Mouse (Mus musculus) layer of hippocampus, adult 9-11 months (tissue): Measurements from ENCODE around the gene Rtl1.
A peak's percentile ranks its signal among the peaks of the same experiment; 100 is the strongest.

Source experiments
- DNase-seq: peaks from one replicate; pipeline ENCODE4 v3.0.0; 2022

Rtl1 gene

DNA sequence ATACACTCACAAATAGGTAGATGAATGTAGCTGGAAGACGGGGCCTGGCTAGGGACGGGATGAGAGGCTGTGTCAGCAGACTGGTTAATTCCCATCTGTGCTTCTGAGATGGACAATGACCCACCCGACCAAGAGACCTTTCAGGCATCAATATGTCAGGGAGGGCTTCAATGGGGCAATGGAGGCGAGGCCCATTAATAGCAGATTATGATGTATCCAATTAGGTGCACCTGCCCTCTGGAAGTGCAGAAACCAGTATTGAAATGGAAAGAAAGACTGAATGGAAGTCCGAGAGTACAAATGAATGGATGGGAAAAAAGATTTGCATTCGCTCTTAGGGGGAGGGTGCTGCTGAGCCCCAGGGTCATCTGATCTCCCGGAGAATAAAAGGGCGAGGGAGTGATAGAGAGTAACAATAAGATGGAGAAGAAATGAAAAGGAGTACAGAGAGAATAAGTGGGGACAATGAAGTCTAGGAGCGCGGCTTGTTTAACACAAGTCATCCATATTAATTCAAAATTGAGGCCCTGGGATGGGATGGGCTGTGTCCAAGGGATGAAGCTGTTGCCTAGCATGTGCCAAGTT is 39.9 kb downstream of the Rtl1 start:
- DNase-seq = no peak

DNA sequence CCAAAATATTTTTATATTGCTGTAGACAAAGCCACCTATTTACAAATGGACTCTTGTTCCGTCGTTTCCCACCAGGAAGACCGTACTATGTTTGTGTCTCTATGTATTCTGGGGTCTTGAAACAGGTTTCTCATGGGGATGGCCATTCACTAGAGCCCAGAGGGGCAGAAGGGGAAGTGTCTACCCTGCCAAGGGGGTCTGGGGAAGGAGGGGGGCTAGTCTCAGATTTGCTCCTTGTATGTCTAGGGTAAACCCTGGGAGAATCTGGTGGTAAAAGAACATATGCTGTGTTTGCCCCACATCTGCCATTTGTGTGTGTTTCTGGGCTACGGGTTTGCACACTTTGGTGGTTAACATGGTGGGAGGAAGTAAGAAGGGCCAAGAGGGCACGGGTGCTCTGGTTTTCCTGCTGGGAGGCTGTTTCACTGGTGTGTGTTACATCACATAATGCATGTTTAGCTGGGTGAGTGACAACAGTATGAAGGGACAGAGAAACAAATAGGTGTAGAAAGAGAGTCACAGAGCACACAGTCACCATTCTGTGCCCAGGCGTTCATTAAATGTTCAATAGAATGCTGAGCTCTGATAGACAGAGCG is 41.1 kb downstream of the Rtl1 start:
- no peak for DNase-seq

DNA sequence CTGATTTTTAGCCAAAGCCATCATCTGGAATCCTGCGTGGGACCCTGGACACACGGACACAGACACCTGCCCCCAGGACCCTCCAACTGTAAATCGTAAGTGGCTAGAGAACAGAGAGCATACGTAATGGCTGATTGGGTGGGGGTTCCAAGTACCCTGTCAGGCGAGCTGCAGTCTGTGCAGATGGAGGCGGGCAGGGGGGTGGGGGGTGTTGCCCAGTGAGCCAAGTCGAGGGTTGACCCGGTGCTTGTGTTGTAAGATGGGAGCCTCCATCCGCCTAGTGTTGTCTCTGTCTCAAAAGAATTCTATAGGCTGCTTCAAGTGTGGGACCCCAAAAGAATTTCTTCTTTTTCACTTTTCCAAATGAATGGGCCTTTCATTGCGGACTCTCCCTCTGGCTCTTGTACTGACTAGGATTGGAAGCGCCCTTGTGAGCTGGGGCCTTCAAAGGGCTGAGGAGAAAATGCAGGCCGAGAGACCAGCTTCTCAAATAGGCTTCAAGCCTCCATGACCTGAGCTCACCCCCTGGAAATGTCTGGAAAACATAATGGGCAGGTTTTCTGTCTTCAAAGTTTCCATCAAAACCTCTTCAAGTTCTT is 41.8 kb downstream of the Rtl1 start:
- no peak for DNase-seq

DNA sequence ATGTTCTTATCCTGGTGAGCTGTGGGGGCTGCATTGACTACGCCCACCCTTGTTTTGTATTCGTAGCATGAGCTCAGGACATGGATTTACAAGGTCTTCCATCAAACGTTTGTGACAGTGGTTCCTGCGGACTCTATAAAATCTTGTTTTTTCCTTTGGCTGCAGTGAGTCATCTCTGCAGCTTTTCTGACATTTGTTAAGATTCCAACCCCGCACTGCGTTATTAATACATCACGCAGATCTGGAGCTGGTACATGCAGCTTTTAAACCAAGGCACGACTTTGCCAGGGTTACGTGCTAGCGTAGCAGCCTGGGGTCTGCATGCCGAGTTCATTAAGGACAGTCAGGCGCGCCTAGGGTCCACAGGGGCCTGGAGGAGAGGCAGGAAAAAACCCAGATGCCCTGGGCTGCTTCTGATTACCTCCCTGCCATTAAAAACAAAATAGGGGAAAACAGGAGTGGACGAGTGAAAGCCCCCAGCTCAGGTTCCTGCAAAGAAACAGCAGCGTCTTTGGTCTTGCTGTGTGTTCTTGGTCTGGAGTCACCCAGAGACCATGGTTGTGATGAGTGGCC is 44.2 kb downstream of the Rtl1 start:
- no peak for DNase-seq

DNA sequence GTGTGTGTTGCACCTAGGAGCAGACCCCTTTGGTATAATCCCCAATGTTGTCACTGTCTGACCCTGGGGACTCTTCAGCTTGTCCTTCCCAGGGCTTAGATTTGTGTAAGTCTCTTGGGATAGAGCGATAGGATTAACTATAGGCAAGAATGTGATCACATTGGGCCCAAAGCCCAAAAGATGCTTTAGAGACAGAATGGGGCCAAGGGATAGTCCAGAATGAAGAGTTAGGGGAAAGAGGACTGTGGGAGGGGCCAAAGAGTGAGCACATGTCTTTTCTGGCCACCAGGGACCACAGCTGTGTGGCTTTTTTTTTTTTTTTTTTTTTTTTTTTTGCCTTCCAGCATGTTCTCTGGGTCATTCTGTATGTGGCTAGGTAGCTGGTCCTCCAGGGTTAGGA is 46.6 kb downstream of the Rtl1 start:
- DNase-seq = no peak

DNA sequence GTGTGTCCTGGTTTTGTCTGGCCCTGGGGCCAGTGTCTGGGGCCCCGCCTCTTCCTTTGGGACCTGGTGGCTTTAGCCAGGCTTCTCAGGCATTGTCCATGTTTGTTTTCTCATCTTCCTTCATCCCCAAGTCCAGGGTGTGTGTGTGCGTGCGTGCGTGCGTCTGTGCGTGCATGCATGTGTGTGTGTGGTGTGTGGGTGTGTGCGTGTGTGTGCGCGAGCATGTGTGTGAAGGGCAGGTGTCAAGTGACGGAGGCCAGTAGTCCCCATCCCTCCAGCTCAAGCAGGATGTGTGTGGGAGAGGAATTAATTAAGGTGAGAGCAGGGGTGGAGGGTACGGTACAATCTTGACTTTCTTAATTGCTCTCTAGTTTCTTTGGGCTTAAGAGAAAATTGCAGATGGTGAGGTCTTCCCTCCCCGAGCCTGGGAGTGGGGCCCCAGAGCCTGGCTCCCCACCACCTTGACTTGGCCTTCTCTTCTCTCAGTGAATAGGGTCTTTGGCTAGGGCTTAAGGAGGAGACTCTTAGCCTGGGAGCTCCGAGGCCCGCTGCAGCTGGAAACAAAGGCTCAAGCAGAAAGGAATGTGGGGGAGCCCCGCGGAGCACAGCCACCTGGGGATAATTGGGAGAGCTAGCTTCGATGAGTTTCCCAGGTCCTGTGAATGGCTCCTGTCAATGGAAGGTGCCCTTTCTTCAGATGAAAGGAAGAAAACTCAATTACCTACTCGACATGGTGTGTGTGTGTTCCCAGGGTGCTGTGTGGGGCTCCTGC is 47.2 kb downstream of the Rtl1 start:
- no peak for DNase-seq

DNA sequence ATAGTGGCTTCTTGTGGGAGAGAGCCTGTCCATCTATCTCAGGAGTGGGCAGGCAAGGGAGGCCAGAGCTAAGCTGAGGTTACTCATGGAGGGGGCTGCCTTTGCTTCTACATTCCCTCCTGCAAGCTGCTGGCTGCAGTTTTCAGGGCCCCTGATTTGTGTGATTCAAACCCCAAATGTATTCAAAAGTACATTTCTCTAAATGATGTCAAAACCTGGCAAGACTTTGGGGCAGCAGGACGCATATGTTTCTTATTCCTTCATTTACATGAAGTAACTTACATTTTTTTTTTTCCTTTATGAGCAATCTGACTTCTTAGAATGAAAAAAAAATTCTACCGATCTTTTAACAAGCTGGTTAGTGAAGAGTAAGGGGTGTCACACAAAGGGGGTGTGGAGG is 48.4 kb downstream of the Rtl1 start:
- DNase-seq = no peak

DNA sequence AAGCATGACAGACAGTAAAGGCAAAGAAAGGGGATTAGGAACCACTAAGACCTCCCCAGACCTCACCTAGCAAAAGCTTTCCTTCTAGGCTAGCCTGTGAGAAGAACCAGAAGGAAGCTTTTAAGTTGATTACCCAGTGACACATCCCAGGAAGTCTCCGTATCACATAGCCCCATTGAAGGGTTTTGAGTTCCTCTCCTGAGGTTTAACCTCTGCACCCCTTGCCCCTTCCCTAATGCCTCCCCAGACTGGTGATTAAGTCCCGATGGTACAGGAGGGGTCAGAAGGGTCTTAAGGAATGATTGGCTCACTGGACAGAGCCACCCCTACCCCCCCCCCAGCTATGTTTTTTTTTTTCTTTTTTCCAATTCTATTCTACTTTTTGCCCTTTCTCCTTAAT is 53.0 kb downstream of the Rtl1 start:
- no peak for DNase-seq

DNA sequence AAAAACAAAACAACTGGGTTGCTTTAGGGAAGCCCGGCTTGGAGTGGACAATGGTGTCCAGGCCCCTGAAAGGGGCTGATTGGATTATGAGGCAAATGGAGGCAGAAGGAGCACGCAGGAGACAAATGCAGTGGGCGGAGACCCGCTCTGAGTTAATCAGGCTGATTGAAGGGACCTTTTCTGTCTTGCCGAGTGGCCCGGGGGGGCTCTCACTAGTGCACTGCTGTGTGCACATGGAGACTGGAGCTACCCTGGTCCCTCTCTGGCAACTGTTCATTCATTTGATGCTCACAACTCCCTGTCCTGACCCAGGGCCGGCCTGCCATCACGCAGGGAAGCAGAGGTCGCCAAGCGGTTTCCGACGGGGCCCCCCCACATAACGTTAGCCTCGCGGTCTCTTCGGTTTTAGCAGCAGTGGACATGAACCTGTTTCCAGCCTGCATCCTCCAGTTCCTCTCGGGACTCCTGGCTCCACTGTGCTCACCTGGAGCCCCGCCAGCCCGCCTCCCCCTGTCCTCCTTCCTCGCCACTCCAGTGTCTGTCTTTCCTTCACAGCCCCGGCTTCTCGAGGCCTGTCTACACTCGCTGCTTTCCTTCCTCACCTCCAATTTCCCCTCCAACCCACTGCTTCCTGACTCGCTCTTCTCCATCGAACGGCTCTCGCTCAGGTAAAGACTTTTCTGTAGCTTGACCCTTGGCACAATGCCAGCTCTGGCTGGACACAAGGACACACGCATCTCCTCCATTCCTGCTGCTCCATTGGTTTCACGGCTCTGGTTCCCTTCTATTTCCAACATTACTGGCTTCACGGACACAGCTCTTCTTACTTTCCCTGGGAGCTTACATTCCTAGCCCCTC is 54.0 kb downstream of the Rtl1 start:
- DNase-seq = no peak

DNA sequence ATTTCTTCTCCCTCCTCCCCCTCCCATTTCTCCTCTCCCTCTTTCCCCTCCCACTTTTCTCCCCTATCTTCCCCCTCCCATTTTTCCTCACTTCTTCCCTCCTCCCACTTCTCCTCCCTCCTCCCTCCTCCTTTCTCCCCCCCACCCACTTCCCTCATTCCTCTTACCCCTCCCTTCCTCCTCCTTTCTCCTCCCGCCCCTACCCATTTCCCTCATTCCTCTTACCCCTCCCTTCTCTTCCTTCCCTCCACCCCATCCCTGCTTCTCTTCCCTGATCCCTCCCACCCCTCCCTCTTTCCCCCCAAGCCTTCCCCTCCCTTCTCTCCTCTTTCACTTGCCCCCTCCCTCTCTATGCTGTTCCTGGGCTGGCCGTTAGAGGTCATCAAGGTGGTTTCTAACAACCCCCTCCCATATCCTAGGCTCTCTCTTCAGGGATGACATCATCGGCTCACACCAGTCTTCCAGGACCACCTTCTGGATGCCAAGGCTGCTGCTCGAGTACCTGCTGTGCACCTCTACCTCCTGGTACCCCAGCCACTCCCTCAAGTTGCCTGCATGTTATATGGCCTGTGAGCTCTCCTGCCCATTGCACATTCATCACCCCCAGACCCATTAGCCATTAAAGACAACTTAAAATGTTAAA is 56.7 kb downstream of the Rtl1 start:
- DNase-seq = no peak

DNA sequence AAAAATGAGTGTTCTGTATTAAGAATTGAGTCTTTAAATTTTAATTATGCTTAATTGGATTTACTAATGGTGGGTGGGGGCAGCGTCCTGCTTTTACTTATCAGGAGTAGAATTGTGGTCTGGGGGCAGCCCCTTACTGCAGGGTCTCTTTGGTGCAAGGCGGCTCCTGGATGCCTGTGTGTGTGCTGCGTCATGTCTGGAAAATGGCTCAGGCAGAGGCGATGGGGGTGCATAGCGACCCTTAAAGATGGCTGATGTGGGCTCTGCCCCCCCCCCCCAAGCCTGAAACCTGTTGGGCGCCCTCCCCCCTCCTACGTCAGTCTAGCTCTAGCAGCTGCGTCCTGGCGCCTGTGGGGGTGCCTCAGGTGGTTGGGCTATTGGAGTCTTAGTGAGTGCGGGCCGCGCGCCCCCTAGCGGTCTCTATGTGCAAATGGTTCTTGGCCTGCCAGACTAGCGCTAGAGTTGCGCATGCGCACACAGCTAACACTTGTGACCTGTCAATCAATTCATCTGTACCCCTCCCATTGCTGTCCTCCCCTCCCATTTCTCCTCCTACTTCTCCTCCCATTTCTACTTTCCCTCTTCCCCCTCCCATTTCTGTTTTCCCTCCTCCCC is 57.4 kb downstream of the Rtl1 start:
- DNase-seq = peak; percentile 90

DNA sequence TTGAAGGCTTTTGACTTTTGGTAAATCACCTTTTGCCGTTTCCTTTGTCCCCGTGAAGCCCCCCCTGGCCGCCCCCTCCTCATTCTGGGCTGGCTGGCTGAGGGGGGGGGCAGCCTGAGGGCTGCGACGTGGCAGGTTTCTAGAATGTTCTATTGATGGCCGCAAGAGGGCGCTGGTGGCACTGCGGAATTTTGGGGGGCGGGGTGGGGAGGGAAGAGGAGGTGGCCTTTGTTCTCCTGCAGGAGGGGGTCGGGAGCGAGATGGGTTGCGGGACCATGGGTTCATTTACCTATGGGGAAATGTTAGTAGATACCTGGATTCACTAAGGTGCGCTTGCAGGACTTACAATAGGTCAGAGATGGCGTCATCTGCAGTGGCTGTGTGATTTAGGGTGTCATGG is 58.1 kb downstream of the Rtl1 start:
- DNase-seq = no peak

DNA sequence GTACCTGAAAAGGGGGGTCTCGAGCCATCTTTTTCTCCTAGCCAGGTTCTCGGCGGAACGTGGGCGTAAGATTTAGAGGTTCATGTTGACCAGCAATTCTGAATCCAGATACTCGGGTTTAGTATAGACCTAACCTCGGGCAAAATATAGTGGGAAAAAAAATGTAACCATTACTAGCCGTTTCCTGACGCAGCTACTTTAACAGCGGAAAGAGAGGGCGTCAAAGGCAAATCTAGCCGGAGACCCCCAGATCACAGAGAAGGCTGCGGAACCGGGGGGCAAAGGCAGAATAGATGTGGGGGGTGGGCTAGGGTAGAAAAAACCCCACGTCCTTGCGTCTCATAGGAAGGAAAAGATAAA is 58.6 kb downstream of the Rtl1 start:
- no peak for DNase-seq

DNA sequence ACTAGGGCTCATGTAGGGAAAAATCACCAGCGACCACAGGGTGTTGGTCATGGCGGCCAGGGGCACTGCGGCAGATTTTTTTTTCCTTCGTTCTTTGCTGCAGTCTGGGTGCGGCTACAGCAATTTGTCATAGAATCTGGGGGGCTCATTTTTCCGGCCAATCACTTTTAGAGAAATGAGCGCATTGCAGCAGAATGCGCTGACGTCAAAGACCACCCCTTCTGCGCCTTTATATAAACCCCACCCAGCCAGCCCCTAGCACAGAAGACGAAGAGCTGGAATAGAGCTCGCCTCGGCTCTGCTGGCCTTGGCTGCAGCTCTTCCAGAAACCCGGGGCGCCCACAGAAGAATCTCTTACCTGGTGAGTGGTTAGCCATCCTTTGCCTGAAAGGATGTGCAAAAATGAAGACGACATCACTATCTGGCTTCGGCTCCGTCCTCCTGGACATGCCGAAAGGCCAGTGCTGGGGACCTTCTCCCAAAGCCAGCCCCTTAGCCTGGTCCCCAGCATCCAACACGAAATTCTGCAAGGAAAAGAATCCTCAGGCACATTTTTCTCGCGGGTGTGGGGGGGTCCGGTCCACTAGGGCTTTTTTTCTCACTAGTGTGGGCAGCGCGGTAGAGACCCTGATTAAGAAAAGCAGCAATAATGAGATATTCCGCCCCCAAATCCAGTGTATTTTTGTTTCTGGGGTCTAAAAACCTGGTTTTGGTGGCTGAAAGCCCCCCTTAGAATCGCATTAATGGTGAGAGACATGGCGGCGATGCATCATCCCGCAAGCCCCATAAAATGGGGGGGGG is 59.2 kb downstream of the Rtl1 start:
- DNase-seq = peak; percentile 72

DNA sequence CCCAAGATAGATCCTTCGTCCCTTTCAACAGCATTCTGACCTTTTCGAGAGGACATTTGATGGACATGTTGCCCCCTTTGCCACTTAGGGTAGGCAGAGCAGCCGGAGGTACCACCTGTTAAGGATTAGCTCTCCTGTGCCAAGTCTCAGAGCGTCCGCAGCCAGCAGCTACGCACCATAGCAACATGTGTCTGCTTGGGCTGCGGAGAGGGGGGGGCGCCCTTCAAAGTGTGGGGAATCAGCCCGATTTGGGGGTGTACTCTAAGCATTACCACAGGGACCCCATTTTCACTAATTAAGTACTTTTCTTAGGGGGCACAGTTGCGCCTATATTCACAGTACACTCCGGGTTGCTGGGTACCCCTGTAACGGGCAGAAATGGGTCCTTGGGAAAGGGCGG is 60.2 kb downstream of the Rtl1 start:
- no peak for DNase-seq
